Mouse (Mus musculus) liver, postnatal 0 days (tissue): ENCODE data around the gene Zfp827.

Source experiments
- CTCF ChIP-seq: sonication (generic); IDR thresholded peaks from 2 replicates; pipeline ENCODE4 v1.5.1; 2016; ENCODE audit warnings: antibody characterized with exemption, low read depth
- EP300 ChIP-seq: IDR thresholded peaks from 2 replicates; pipeline ENCODE4 v1.6.1; 2016; ENCODE audit warnings: antibody characterized with exemption, low read depth, mild to moderate bottlenecking

- TF ChIP-seq CTCF (no peak), EP300 (no peak)
Observed at GRCm38 (mm10) chr8:79103923-79104580, 75.8 kb downstream of the Zfp827 start.
